Mouse (Mus musculus) frontal cortex, postnatal 25 days (tissue): Measurements from ENCODE around the gene Cacna2d3.

Source experiments
- DNase-seq, 2 experiments: peaks; one replicate each; pipeline ENCODE4 v3.0.0; 2022; ENCODE audit warnings: low spot score in 2 of 2

Gene Cacna2d3

DNA sequence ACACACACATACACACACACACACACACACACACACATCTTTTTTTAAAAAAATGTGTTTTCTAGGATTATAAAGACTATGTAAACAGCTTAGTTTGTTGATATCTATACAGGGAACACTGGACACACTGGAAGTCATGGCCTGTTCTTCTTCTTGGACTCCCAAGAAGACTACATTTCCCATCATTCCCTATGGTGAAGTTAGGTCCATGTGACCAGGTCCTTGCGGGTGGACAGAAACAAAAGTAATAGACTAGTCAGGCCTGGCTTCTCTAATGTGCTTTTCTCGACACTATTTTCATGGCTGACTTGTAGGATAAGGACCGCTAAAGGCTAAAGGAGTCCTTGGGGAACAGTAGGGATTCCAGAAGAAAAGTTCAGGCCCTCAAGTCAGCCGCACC is 78.4 kb downstream of the Cacna2d3 start:
- DNase-seq: no peak

- no peak for DNase-seq
Measured at GRCm38 (mm10) chr14:29639266-29639665, 82.4 kb downstream of the Cacna2d3 start.

DNA sequence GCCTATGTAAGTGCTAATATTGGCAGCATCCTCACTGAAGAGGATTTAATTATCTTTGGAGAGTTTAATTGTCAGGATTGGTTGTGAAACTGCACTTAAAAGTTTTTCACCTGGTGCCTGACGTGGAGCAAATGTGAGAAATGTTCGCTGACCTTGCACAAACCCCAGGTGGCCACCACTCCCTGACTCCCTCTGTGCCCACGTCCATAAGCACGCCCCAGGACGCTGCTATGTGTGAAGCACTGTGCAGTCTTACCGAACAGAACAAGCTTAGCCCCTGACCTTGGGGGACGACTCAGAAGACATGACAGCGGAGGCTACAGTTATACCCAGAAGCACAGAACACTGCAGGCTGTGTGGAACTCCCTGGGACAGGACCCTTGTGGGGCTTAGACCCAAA is 93.5 kb downstream of the Cacna2d3 start:
- no peak for DNase-seq

DNA sequence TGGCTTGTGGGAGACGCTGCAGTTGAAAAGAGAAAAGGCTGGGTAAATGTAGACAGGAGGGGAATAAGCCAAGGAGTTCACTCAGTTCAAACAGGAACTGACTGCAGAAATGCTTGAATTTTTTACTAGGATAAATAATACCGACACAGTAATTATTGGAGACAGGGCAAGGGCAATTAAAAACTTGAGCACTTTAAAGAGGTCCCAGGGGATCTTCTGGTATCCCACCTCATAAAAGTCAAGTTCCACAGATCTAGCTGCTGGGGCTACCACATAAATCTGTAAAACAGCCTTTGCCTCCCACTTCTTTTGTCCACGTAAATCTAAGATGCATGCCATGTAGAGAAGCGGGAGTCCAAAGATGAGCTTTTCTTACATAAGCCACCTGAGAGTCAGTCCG is 109.2 kb downstream of the Cacna2d3 start:
- DNase-seq: no peak

DNA sequence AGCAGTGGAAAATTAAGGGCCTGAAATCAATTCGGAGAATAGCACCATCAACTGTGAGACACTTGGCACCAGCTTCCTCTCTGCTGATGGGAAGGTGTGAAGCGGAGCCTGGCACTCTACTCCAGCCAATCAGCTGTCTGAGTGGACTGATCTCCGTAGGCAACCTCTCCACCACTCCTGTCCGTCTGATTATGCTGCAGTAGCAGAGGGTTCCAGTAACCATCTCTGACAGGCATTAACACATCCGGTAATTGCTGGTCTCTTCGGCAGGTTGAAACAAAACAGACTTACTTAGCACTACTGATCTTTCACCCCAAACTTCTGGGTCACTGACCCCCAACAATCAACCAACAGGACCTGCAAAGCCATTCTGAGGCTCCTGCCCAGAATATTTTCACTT is 112.9 kb downstream of the Cacna2d3 start:
- no peak for DNase-seq

GRCm38 (mm10) chr14:29599428-29599827 is 122.2 kb downstream of the Cacna2d3 start:
- no peak for DNase-seq

DNA sequence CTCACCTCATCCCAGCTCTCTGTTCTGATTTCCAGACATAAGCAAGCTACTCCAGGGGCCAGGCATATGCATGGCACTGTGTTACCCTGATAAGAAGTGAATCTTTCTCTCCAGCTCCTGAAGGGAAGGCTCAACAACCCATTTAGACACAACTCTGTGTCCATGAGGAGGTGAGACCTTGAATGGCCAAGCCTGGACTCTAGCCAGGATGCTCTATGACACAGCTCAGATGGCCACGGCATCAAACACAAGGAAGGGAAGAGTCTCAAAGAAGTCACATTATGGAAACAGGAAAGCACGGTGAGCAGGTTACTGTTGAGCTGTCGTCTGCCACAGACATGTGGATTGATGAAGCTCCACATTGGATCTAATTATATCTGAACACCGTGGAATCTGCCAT is 128.8 kb downstream of the Cacna2d3 start:
- no peak for DNase-seq

DNA sequence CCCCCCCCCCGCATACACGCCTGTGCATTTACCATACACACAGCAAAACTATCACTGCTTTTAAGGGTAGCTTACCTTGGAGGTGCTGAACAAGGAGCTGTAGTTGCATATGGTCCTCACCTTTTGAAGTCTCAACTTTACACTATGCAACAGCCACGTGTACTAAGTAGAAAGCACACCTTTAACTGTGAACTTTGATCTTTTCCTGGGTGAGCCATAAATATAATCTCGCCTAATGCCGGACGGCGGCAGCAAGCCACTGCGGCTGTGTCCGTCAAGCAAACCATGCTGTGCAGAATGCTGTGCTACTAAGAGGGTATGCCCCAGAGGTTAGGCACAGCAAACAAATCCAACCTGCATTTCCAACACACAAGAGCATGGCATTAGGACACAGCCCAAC is 132.0 kb downstream of the Cacna2d3 start:
- DNase-seq: no peak

- DNase-seq: no peak
Measured at GRCm38 (mm10) chr14:29581961-29582360, 139.7 kb downstream of the Cacna2d3 start.

GRCm38 (mm10) chr14:29577786-29578185 is 143.9 kb downstream of the Cacna2d3 start:
- no peak for DNase-seq

DNA sequence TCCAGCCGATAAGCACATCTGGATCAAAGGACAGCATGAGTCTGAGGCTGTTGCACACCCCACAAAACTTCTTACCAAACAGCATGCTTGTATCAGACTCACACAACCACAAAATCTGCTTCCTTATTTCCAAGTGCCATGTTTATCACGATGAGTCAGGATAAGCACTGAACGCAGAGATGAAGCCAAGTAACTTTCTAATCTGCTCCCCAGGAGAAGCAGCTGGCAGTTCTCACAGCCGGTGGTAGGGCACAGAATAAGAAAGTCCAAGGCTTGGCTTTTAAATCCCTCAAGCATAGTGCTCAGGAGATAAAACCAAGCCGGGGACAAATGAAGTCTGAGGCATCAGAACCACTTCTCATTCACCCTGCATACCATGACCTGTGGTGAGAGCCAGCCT is 146.1 kb downstream of the Cacna2d3 start:
- DNase-seq: no peak

DNA sequence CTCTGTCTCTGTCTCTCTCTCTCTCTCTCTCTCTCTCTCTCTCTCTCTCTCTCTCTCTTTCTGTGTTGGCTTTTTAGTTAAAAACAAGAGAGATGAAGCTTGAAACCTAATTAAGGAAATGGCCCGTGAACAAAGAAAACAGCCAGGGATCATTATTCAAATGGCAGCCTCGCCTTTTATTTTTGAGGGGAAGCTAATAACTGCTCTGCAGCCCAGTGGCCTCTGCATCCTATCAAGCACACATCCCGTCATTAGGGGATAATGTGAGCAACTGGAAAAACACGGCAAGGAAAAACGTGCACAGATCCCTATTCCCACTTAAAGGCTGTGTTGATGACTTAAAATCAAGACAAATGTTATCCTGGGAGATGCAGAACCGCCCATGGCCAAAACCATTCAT is 159.0 kb downstream of the Cacna2d3 start:
- no peak for DNase-seq

- no peak for DNase-seq
Measured at GRCm38 (mm10) chr14:29561122-29561834, 160.4 kb downstream of the Cacna2d3 start.

- no peak for DNase-seq
Measured at GRCm38 (mm10) chr14:29558440-29558839, 163.2 kb downstream of the Cacna2d3 start.

DNA sequence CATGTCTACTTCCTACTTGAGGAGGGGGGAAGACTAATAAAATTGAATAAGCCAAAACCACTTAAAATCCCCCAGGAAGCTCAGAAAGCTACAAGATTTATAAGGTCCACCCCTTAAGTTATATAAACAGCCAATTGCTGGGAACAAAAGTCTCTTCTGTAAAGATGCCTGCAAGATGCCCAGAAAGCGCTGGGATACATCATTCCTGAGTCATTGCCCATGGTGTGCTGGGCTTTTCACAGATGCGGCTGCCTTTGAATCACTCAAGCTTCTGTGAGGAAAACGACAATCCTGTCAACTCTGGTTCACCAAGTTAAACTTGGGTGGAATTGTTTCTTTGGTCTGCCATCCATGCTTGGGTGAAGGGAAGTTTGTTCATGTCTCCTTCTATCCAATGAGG is 165.5 kb downstream of the Cacna2d3 start:
- DNase-seq: no peak

DNA sequence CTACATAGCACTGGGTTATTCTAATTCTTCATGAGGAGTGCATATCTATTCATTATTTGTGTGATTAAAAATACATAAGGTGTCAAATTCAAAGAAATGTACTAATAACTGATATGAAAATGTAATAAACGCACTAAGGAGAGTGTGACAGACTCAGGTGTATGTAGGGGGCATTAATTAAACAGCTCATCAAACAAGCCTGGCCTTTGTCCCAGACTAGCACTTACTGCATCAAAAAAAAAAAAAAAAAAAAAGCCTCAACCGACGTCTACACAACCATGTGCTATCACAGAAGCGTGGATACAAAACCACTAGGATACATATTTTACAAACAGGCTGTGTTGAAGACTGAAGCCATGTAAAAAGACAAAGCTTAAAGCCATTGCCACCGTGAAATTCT is 169.2 kb downstream of the Cacna2d3 start:
- no peak for DNase-seq

- no peak for DNase-seq
Measured at GRCm38 (mm10) chr14:29548646-29549045, 173.0 kb downstream of the Cacna2d3 start.

DNA sequence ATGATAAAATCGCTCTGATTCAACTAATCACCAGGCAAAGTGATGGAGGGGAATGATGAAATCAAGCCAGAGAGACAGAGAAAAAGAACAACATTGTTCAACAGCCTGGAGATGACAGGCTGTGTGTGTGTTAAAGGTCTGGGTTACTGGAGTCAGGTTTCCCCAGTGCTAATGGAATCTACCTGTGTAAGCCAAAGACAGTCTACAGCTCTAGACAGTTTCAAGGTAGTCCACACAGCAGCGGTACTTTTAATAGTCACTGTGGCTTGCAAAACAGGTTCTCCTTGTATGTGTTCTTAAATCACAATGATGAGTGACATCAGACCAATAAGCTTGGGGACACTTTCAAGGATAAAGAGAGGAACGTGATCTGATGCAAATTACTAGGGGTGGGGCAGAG is 191.1 kb downstream of the Cacna2d3 start:
- DNase-seq: no peak

DNA sequence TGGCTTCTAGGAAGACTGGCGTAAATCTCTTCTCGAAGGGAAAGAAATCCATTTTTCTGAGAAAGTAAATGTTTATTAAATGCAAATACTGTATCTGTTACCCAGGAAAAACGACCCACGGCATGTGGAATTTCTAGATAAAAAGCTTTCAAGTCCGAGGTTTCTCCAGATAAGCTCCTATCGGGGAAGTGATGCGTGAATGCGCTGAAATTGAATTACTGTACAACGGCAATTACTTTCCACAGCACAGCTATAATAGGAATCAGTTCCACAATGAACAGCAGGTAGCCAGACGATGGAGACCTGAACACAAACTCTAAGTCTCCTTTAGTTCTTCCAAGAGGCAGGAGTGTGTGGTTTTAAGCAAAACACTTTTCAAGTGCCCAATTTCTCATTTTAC is 193.0 kb downstream of the Cacna2d3 start:
- DNase-seq: no peak

GRCm38 (mm10) chr14:29519751-29520669 is 201.7 kb downstream of the Cacna2d3 start:
- DNase-seq: no peak

- DNase-seq: no peak
Measured at GRCm38 (mm10) chr14:29502667-29503066, 219.0 kb downstream of the Cacna2d3 start.

DNA sequence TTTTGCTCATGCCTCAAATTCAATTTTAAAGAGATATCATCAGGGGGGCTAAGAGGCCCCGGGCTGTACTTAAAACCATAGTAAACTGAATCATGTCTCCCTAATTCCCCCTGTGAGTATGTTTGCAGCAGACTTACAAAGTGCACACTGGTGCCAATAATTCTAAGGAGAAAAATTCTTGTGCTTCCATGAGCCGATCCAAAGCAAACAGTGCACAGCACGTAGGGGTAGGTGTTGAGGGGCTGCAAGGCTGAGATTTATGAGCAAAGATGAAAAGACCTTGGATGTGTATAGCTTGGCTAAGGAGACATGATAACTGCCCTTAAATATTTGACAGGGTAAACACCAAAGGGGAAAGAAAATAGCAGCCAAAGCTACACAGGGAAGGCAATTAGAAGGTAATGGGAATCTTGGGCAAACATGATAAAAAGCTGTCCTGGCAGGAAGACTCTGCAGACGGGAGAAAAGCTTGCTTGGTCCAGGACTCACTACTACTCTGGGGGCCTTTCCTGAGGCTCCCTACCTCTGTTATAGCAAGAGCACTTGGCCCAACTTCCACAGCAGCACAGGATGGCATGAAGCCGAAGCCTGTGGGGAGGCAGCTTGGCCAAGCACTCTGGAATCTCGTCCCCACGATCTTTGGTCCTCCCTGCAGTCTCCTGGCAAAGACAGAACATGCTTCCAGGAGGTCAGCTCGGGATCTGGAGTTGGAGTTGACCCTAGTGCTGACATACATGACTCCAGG is 222.9 kb downstream of the Cacna2d3 start:
- DNase-seq: no peak
